Mouse (Mus musculus) G1E (cell line): ENCODE data around the gene Cadm4.

Source experiments
- CTCF ChIP-seq: IDR thresholded peaks from 2 replicates; pipeline ENCODE4 v1.5.1; 2012; ENCODE audit warnings: low read depth, low read length, inconsistent platforms, mixed read lengths
- GATA2 ChIP-seq: IDR thresholded peaks from 2 replicates; pipeline ENCODE4 v1.6.1; 2012; ENCODE audit warnings: low read depth, low read length, inconsistent platforms, borderline replicate concordance

- TF ChIP-seq CTCF (no peak), GATA2 (no peak)
Observed at GRCm38 (mm10) chr7:24517654-24518053, 35.8 kb downstream of the Cadm4 start.
